Mouse (Mus musculus): ENCODE measurements around the gene Atp6v1g2.
A peak's percentile ranks its signal among the peaks of the same experiment; 100 is the strongest.

DNA sequence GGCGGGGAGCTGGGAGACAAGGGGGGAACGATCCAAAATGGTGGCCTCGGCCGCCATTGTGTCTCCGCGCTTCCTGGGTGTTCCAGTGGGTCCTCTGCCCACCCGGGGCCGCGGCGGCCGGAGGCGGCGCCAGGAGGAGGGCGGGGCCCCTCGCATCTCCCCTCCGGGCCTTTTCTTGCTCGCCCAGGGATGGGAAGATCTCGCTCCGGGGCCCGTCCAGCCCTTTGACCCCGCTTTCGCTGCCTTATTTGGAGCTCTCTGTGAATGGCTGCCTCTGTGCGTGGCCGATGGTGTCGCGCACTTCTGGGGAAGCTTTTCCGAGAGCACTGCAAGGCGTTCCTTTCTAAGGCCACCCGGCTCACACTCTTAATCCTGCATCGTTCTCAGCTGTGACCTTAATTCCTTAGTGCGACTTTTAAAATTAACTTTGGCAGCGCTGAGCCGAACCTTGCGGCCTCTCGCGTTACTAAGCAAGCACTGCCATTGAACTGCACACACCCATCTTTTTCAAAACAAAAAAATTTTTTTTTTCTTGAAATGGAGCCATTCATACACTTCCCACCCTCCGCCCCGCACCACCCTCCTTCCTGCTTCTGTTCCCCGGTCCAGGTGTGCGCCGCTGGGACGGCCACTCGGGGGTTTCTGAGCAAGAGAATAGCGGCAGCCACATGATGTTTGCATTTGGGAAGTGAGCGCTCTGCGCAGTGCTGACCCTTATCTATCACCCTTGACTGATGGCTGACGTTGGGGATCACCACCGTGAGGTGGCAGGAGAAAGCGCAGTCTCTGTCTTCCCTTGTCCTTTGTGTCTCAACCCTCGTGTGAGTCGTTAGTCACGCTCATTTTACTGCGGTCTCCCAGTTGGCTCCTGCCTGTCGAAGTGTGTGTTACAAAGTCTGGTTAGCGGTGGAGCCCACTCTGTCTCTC is 8.8 kb downstream of the Atp6v1g2 start:
- TF ChIP-seq CTCF (IDR thresholded peaks at IDR 0.05; ENCODE audit: low read depth) (peak; percentile 28; the same call in 1 of the 2 replicates), EP300 (optimal IDR thresholded peaks at IDR 0.05) (no peak)

All from stomach, postnatal 0 days (tissue).